Mouse (Mus musculus) G1E (cell line): ENCODE results near the gene Usp5.

Experiments
- CTCF ChIP-seq: IDR thresholded peaks from 2 replicates; pipeline ENCODE4 v1.5.1; 2012; ENCODE audit warnings: low read depth, low read length, inconsistent platforms, mixed read lengths
- GATA1 ChIP-seq: IDR thresholded peaks from 2 replicates; pipeline ENCODE4 v1.6.1; 2012; ENCODE audit warnings: borderline replicate concordance, low read length, inconsistent platforms, mixed read lengths
- GATA2 ChIP-seq: IDR thresholded peaks from 2 replicates; pipeline ENCODE4 v1.6.1; 2012; ENCODE audit warnings: low read depth, low read length, inconsistent platforms, borderline replicate concordance
- POLR2AphosphoS5 ChIP-seq: IDR thresholded peaks from 2 replicates; pipeline ENCODE4 v1.6.1; 2012; ENCODE audit warnings: low read depth, low read length, inconsistent platforms; ENCODE audit not compliant: insufficient replicate concordance
- TAL1 ChIP-seq: conservative IDR thresholded peaks from 2 replicates; pipeline ENCODE4 v1.6.1; 2012; ENCODE audit warnings: low read depth, low read length, inconsistent platforms, mixed read lengths

DNA sequence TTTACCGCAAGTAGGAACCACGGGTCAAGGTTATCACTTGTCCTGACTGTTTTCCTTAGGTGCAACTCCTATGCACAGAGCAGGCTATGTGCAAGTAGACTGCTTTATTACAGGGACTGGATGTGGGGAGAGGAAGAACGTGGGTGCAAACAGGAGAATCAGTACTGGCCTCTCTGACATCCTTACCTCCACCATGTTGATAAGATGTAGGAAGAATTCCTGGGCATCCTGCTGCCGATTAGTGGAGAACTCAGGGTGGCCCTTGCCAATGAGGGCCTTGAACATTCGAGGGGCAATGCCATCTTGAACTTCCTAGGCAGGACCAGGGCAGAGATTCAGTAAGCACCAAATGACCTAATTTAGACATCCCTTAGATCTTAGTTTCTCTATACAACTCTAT lies 8.4 kb downstream of the Usp5 start:
- no peak for TF ChIP-seq CTCF
- TF ChIP-seq GATA1: no peak
- no peak for TF ChIP-seq GATA2
- no peak for TF ChIP-seq POLR2AphosphoS5
- no peak for TF ChIP-seq TAL1
